Mouse (Mus musculus): ENCODE results near the gene Rreb1. TPM values are rescaled to one million over a fixed set of nuclear protein-coding genes. Genes with fewer than 3 reads are reported as not detected.
"Not testable (repeated sequence)": the region's sequence is repeated elsewhere in the genome, so short reads cannot be mapped to it uniquely, and the experiment has no call there.

The Rreb1 gene
- polyA plus RNA-seq, 1 experiment from 2014 or later = 11.0 TPM

GRCm38 (mm10) chr13:37828928-37829327, 50.7 kb downstream of the Rreb1 start:
- Histone ChIP-seq H3K36me3 (no peaks in the 10 kb centered on the region), H3K4me1 (peaks cover 68% of the 10 kb centered on the region), H3K4me2 (peak overlapping the region; percentile 99), H3K27ac (replicated peaks) (0 out of 2 replicates have a peak overlapping the region, but pooled peaks have one; percentile 12), H3K27me3 (replicated peaks) (no peaks in the 10 kb centered on the region), H3K9ac (no peak overlapping the region), H3K9me3 (no peaks in the 10 kb centered on the region), H3K4me3 (peak overlapping the region; percentile 90; the same call in 1 of the 2 replicates)
- ATAC-seq (ENCODE audit: extremely low read depth, insufficient number of reproducible peaks, low FRiP score, low TSS enrichment) = no peak
- 35% methylated on average over 6 of the region's 6 CpGs for WGBS

GRCm38 (mm10) chr13:37830256-37830655, 52.1 kb downstream of the Rreb1 start:
- no peak for ATAC-seq (ENCODE audit: extremely low read depth, insufficient number of reproducible peaks, low FRiP score, low TSS enrichment)
- Histone ChIP-seq H3K9me3 (no peaks in the 10 kb centered on the region), H3K9ac (peak overlapping the region; percentile 17; the same call in 1 of the 2 replicates), H3K4me1 (peaks cover 64% of the 10 kb centered on the region), H3K4me3 (no peak overlapping the region), H3K27me3 (replicated peaks) (no peaks in the 10 kb centered on the region), H3K27ac (replicated peaks) (peak overlapping the region; percentile 17), H3K4me2 (no peak overlapping the region), H3K36me3 (no peaks in the 10 kb centered on the region)
- 68% methylated on average over 2 of the region's 2 CpGs for WGBS

- Histone ChIP-seq H3K4me1 (peaks cover 63% of the 10 kb centered on the region), H3K9me3 (no peaks in the 10 kb centered on the region), H3K27ac (replicated peaks) (peak overlapping the region; percentile 17; the same call in 1 of the 2 replicates), H3K36me3 (no peaks in the 10 kb centered on the region), H3K4me3 (no peak overlapping the region), H3K9ac (peak overlapping the region; percentile 17; the same call in 1 of the 2 replicates), H3K4me2 (peak overlapping the region; percentile 16), H3K27me3 (replicated peaks) (no peaks in the 10 kb centered on the region)
- no peak for ATAC-seq (ENCODE audit: extremely low read depth, insufficient number of reproducible peaks, low FRiP score, low TSS enrichment)
- 37% methylated on average over 4 of the region's 4 CpGs for WGBS
These were observed 52.7 kb downstream of the Rreb1 start for GRCm38 (mm10) chr13:37830874-37831311.

GRCm38 (mm10) chr13:37832481-37832880, 54.3 kb downstream of the Rreb1 start:
- no peaks in the 10 kb centered on the region for H3K9me3 ChIP-seq
- H3K4me3 ChIP-seq = no peak overlapping the region
- no peak for ATAC-seq (ENCODE audit: extremely low read depth, insufficient number of reproducible peaks, low FRiP score, low TSS enrichment)
- no peaks in the 10 kb centered on the region for H3K36me3 ChIP-seq
- WGBS = 43% methylated on average over 5 of the region's 5 CpGs
- no peaks in the 10 kb centered on the region for H3K27me3 ChIP-seq (replicated peaks)
- no peak overlapping the region for H3K9ac ChIP-seq
- H3K27ac ChIP-seq (replicated peaks) = no peak overlapping the region
- peaks cover 73% of the 10 kb centered on the region for H3K4me1 ChIP-seq
- no peak overlapping the region for H3K4me2 ChIP-seq

- 80% methylated on average over 8 of the region's 8 CpGs for WGBS
- Histone ChIP-seq H3K4me2 (no peak overlapping the region), H3K9ac (no peak overlapping the region), H3K9me3 (no peaks in the 10 kb centered on the region), H3K36me3 (no peaks in the 10 kb centered on the region), H3K27ac (replicated peaks) (no peak overlapping the region), H3K4me1 (peaks cover 66% of the 10 kb centered on the region), H3K4me3 (no peak overlapping the region), H3K27me3 (replicated peaks) (no peaks in the 10 kb centered on the region)
- no peak for ATAC-seq (ENCODE audit: extremely low read depth, insufficient number of reproducible peaks, low FRiP score, low TSS enrichment)
These were observed 55.3 kb downstream of the Rreb1 start for GRCm38 (mm10) chr13:37833500-37833899.

GRCm38 (mm10) chr13:37835296-37835695, 57.1 kb downstream of the Rreb1 start:
- H3K9me3 ChIP-seq = no peaks in the 10 kb centered on the region
- H3K27ac ChIP-seq (replicated peaks) = no peak overlapping the region
- no peak for ATAC-seq (ENCODE audit: extremely low read depth, insufficient number of reproducible peaks, low FRiP score, low TSS enrichment)
- no peaks in the 10 kb centered on the region for H3K27me3 ChIP-seq (replicated peaks)
- WGBS = 61% methylated on average over 1 of the region's 1 CpGs
- H3K4me2 ChIP-seq = no peak overlapping the region
- H3K9ac ChIP-seq = no peak overlapping the region
- H3K4me3 ChIP-seq = no peak overlapping the region
- 0 out of 2 replicates have a peak, but pooled peaks cover 5% of the 10 kb centered on the region for H3K36me3 ChIP-seq
- peaks cover 49% of the 10 kb centered on the region for H3K4me1 ChIP-seq

- H3K27me3 ChIP-seq (replicated peaks); ATAC-seq (ENCODE audit: extremely low read depth, insufficient number of reproducible peaks, low FRiP score, low TSS enrichment); H3K4me3 ChIP-seq; H3K9ac ChIP-seq; H3K27ac ChIP-seq (replicated peaks); H3K9me3 ChIP-seq; H3K36me3 ChIP-seq; H3K4me2 ChIP-seq: not testable (repeated sequence)
- H3K4me1 ChIP-seq = peaks cover 43% of the 10 kb centered on the region
- 82% methylated on average over 9 of the region's 9 CpGs for WGBS
These were observed 57.6 kb downstream of the Rreb1 start for GRCm38 (mm10) chr13:37835811-37836210.

- Histone ChIP-seq H3K4me3 (no peak overlapping the region), H3K9me3 (no peaks in the 10 kb centered on the region), H3K27ac (replicated peaks) (no peak overlapping the region), H3K36me3 (0 out of 2 replicates have a peak, but pooled peaks cover 5% of the 10 kb centered on the region), H3K4me2 (no peak overlapping the region), H3K9ac (no peak overlapping the region), H3K4me1 (peaks cover 31% of the 10 kb centered on the region), H3K27me3 (replicated peaks) (no peaks in the 10 kb centered on the region)
- 61% methylated on average over 3 of the region's 3 CpGs for WGBS
- ATAC-seq (ENCODE audit: extremely low read depth, insufficient number of reproducible peaks, low FRiP score, low TSS enrichment) = no peak
These were observed 59.2 kb downstream of the Rreb1 start for GRCm38 (mm10) chr13:37837372-37837771.

GRCm38 (mm10) chr13:37838260-37839183, 60.3 kb downstream of the Rreb1 start:
- 0 out of 2 replicates have a peak, but pooled peaks cover 5% of the 10 kb centered on the region for H3K36me3 ChIP-seq
- H3K9ac ChIP-seq = no peak overlapping the region
- ATAC-seq (ENCODE audit: extremely low read depth, insufficient number of reproducible peaks, low FRiP score, low TSS enrichment) = no peak
- H3K4me3 ChIP-seq = no peak overlapping the region
- H3K27me3 ChIP-seq (replicated peaks) = no peaks in the 10 kb centered on the region
- H3K4me2 ChIP-seq = no peak overlapping the region
- no peak overlapping the region for H3K27ac ChIP-seq (replicated peaks)
- no peaks in the 10 kb centered on the region for H3K9me3 ChIP-seq
- H3K4me1 ChIP-seq = peaks cover 27% of the 10 kb centered on the region
- WGBS = 87% methylated on average over 18 of the region's 18 CpGs

GRCm38 (mm10) chr13:37843241-37843640, 65.0 kb downstream of the Rreb1 start:
- 74% methylated on average over 7 of the region's 7 CpGs for WGBS
- Histone ChIP-seq H3K9ac (no peak overlapping the region), H3K27me3 (replicated peaks) (no peaks in the 10 kb centered on the region), H3K4me1 (peaks cover 44% of the 10 kb centered on the region), H3K9me3 (no peaks in the 10 kb centered on the region), H3K4me3 (no peak overlapping the region), H3K36me3 (0 out of 2 replicates have a peak, but pooled peaks cover 5% of the 10 kb centered on the region), H3K27ac (replicated peaks) (no peak overlapping the region), H3K4me2 (no peak overlapping the region)
- no peak for ATAC-seq (ENCODE audit: extremely low read depth, insufficient number of reproducible peaks, low FRiP score, low TSS enrichment)

- no peak overlapping the region for H3K27ac ChIP-seq (replicated peaks)
- peaks cover 44% of the 10 kb centered on the region for H3K4me1 ChIP-seq
- H3K36me3 ChIP-seq = 0 out of 2 replicates have a peak, but pooled peaks cover 5% of the 10 kb centered on the region
- H3K27me3 ChIP-seq (replicated peaks) = no peaks in the 10 kb centered on the region
- 61% methylated on average over 10 of the region's 10 CpGs for WGBS
- H3K9me3 ChIP-seq = no peaks in the 10 kb centered on the region
- no peak overlapping the region for H3K9ac ChIP-seq
- no peak overlapping the region for H3K4me3 ChIP-seq
- H3K4me2 ChIP-seq = no peak overlapping the region
- no peak for ATAC-seq (ENCODE audit: extremely low read depth, insufficient number of reproducible peaks, low FRiP score, low TSS enrichment)
These were observed 65.6 kb downstream of the Rreb1 start for GRCm38 (mm10) chr13:37843844-37844243.

Measured in heart, embryonic 13.5 days (tissue).